Mouse (Mus musculus): ENCODE data around the gene Col9a1.

DNA sequence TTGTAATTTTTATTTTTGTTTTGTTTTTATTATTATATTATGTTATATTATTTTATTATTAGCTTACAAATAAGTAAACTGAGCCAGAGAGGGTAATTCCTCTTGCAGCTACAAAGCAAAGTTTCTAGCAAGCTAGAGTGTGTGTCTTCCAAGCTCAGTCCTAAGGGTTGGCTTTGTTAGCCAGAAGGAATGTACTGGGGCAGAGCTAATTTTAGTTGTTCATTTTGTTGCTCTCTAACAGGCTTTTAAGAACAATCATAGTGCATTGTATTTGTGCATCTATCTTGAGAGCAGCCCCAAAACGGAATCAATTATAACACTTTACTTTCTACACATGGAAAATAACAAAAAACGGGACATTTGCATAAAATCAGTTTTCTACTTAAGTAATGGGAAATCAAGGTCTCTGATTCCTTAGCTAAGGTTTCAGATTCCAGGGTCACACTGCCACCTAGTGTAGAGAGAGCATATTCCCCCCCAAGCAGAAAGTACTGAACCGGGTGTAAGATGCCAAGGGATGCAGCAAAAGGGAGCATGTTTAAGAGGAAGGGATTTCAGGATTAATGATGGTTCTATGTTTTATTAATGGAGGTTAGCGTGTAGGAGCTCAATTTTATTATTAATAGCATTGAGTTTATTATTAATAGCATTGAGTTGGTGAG is 6.1 kb upstream of the Col9a1 start:
- TF ChIP-seq GATA1 (IDR thresholded peaks at IDR 0.05; ENCODE audit: low read length): no peak
- TF ChIP-seq TAL1 (IDR thresholded peaks at IDR 0.05; ENCODE audit: low read length): no peak

All from erythroblast, embryonic 14.5 days (primary cell).